Mouse (Mus musculus): ENCODE measurements around the gene Grtp1.

- no peak for TF ChIP-seq CTCF (IDR thresholded peaks at IDR 0.05; ENCODE audit: low read depth)
- TF ChIP-seq EP300 (IDR thresholded peaks at IDR 0.05; ENCODE audit: low read depth), result no peak
Observed at GRCm38 (mm10) chr8:13178137-13178536, 22.3 kb downstream of the Grtp1 start.

All from liver, postnatal 0 days (tissue).